Mouse (Mus musculus) midbrain, postnatal 0 days (tissue): ENCODE results near the gene Nrxn3. TPM values are rescaled to one million over a fixed set of nuclear protein-coding genes. Genes with fewer than 3 reads are reported as not detected.

Source experiments
- ATAC-seq: fragments of 200-750 bp; cut with Nextera tagmentation; 2 replicates; pipeline ENCODE4 v1.8.0; 2017; ENCODE audit warnings: moderate number of reproducible peaks, mild to moderate bottlenecking, moderate TSS enrichment, moderate library complexity; ENCODE audit not compliant: low FRiP score
- DNase-seq: peaks from one replicate; pipeline ENCODE4 v3.0.0-alpha.2; 2015; ENCODE audit warnings: low spot score
- H3K27ac ChIP-seq: fragments of 300-500 bp; sonication (generic); 2 replicates; pipeline ENCODE4 v1.5.1; 2014; ENCODE audit warnings: low read depth, mild to moderate bottlenecking, low read length, mixed read lengths
- H3K27me3 ChIP-seq: fragments of 300-500 bp; sonication (generic); 2 replicates; pipeline ENCODE4 v1.6.1; 2014; ENCODE audit warnings: low read length, control low read depth, mixed read lengths; ENCODE audit not compliant: insufficient read depth
- H3K36me3 ChIP-seq: fragments of 300-500 bp; sonication (generic); 2 replicates; pipeline ENCODE4 v1.6.1; 2014; ENCODE audit warnings: low read length, control low read depth, mixed read lengths; ENCODE audit not compliant: insufficient read depth
- H3K4me1 ChIP-seq: fragments of 300-500 bp; sonication (generic); 2 replicates; pipeline ENCODE4 v1.6.1; 2014; ENCODE audit warnings: mild to moderate bottlenecking, control low read depth, antibody characterized with exemption, low read length, mixed read lengths; ENCODE audit not compliant: insufficient read depth
- H3K4me2 ChIP-seq: fragments of 300-500 bp; sonication (generic); 2 replicates; pipeline ENCODE4 v1.6.1; 2014; ENCODE audit warnings: low read depth, mild to moderate bottlenecking, low read length, mixed read lengths; ENCODE audit not compliant: poor library complexity, severe bottlenecking
- H3K4me3 ChIP-seq: fragments of 300-500 bp; sonication (generic); 2 replicates; pipeline ENCODE4 v1.5.1; 2014; ENCODE audit warnings: low read depth, mild to moderate bottlenecking, low read length, moderate library complexity
- H3K9ac ChIP-seq: fragments of 300-500 bp; sonication (generic); replicated peaks from 2 replicates; pipeline ENCODE4 v1.6.1; 2014; ENCODE audit warnings: mild to moderate bottlenecking, low read length, moderate library complexity, mixed read lengths; ENCODE audit not compliant: poor library complexity, severe bottlenecking
- H3K9me3 ChIP-seq: fragments of 300-500 bp; sonication (generic); 2 replicates; pipeline ENCODE4 v1.6.1; 2016; ENCODE audit warnings: low read length, control low read depth
- CTCF ChIP-seq: IDR thresholded peaks from 2 replicates; pipeline ENCODE4 v1.5.1; 2016; ENCODE audit warnings: antibody characterized with exemption, mild to moderate bottlenecking
- WGBS: fragments of 180-500 bp; shearing (Covaris S2); extraction: QIAGEN DNeasy Blood & Tissue Kit; methylation state at CpG from one replicate; pipeline ENCODE4 v1.1.7; 2014; 5-methylcytosine and 5-hydroxymethylcytosine counted together
- polyA plus RNA-seq: library from polyadenylated mRNA; unstranded; fragments of >200 nt; fragmentation: Nextera tagmentation; extraction: Ambion mirVana; gene quantifications from 2 replicates; pipeline ENCODE4 v1.2.1, GENCODE M21; 2015
- total RNA-seq: library from RNA; depleted of rRNA; stranded (reverse); fragments of >200 nt; gene quantifications from 2 replicates; pipeline ENCODE4 v1.2.3, GENCODE M21; 2014

The Nrxn3 gene
- total and polyA plus RNA-seq, 2 experiments from 2014 or later = 80.8 to 88.2 TPM

DNA sequence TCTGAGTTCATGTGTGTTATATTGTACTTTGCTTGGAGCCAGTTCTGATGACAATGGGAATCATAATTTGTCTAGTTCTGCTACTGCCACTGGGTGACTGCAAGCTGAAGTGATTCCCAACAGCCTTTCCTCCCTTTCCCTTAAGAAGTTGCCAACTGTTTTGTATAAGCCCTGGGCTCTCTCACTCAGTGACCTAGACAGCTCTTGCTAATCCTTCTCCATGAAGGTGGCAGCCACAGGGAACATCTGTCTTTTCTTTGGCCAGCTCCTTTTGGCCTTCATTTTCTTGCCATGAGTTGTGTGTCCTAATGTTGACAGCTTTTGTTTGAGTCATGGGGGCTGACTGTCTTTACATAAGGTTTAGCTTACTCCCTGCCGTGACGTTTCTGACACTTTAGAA is 1460.3 kb downstream of the Nrxn3 start:
- ATAC-seq (no peak), DNase-seq (no peak)
- WGBS = 75% methylated on average over 2 of the region's 2 CpGs
- Histone ChIP-seq H3K27ac (no peak overlapping the region), H3K4me2 (no peak overlapping the region), H3K4me3 (no peak overlapping the region), H3K9me3 (no peaks in the 10 kb centered on the region), H3K4me1 (no peaks in the 10 kb centered on the region), H3K9ac (no peak overlapping the region), H3K36me3 (no peaks in the 10 kb centered on the region), H3K27me3 (no peaks in the 10 kb centered on the region)
- no peak for TF ChIP-seq CTCF

DNA sequence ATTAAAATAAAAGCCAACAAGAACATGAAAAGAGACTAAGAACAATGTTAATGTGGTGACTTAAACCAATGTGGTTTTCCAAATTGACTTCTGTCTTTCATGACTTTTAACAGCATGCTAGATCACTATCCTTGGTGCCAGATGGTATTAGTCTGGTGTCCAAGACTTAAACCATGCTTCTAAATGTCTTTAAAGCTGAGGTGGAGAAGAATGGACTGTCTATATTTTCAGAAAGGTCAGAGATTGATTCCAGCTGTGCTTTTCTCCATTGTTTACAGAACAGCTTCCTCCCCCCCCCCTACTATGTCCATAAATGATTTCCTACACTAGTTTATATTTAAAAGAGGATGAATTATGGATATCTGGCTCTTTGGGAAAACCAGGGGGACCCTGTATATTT is 1473.5 kb downstream of the Nrxn3 start:
- H3K9me3 ChIP-seq = no peaks in the 10 kb centered on the region
- H3K9ac ChIP-seq = no peak overlapping the region
- ATAC-seq (no peak), DNase-seq (no peak)
- H3K4me1 ChIP-seq = no peaks in the 10 kb centered on the region
- TF ChIP-seq CTCF = no peak
- no peak overlapping the region for H3K4me3 ChIP-seq
- no peak overlapping the region for H3K27ac ChIP-seq
- H3K4me2 ChIP-seq = no peak overlapping the region
- H3K36me3 ChIP-seq = no peaks in the 10 kb centered on the region
- no peaks in the 10 kb centered on the region for H3K27me3 ChIP-seq

GRCm38 (mm10) chr12:90197994-90198393 is 1475.3 kb downstream of the Nrxn3 start:
- Histone ChIP-seq H3K4me2 (no peak overlapping the region), H3K9ac (no peak overlapping the region), H3K36me3 (no peaks in the 10 kb centered on the region), H3K4me3 (no peak overlapping the region), H3K9me3 (no peaks in the 10 kb centered on the region), H3K27me3 (no peaks in the 10 kb centered on the region), H3K4me1 (no peaks in the 10 kb centered on the region), H3K27ac (no peak overlapping the region)
- ATAC-seq (no peak), DNase-seq (no peak)
- WGBS = 88% methylated on average over 3 of the region's 3 CpGs
- no peak for TF ChIP-seq CTCF

DNA sequence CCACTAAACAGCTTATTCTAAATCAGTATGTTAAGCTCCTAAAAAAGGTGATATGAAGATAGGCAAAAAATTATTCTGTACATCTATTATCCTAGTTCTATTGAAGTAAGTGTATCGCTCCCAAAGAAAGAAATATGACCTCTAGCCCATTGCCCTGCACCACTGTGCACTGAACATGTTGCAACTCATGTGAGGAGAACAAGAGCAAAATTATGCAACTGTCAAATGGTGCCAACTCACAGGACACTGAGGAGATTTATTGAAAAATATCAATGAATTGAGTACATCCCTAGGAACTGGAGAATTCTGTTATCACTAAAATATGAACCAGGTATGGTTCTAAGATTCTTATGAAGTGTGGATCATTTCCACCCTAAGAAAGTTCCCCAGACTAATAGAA is 1479.8 kb downstream of the Nrxn3 start:
- Histone ChIP-seq H3K27me3 (no peaks in the 10 kb centered on the region), H3K4me1 (no peaks in the 10 kb centered on the region), H3K9ac (no peak overlapping the region), H3K4me3 (no peak overlapping the region), H3K4me2 (no peak overlapping the region), H3K36me3 (no peaks in the 10 kb centered on the region), H3K9me3 (no peaks in the 10 kb centered on the region), H3K27ac (no peak overlapping the region)
- no peak for TF ChIP-seq CTCF
- no peak for ATAC-seq
- 100% methylated on average over 1 of the region's 1 CpGs for WGBS
- DNase-seq = no peak

GRCm38 (mm10) chr12:90211410-90211809 is 1488.7 kb downstream of the Nrxn3 start:
- no peaks in the 10 kb centered on the region for H3K27me3 ChIP-seq
- no peak for DNase-seq
- no peak overlapping the region for H3K4me3 ChIP-seq
- no peak for TF ChIP-seq CTCF
- no peaks in the 10 kb centered on the region for H3K4me1 ChIP-seq
- H3K36me3 ChIP-seq = no peaks in the 10 kb centered on the region
- H3K9me3 ChIP-seq = no peaks in the 10 kb centered on the region
- no peak for ATAC-seq
- no peak overlapping the region for H3K27ac ChIP-seq
- 61% methylated on average over 2 of the region's 2 CpGs for WGBS
- no peak overlapping the region for H3K4me2 ChIP-seq
- H3K9ac ChIP-seq = no peak overlapping the region

GRCm38 (mm10) chr12:90217060-90217459 is 1494.4 kb downstream of the Nrxn3 start:
- Histone ChIP-seq H3K4me3 (no peak overlapping the region), H3K4me1 (no peaks in the 10 kb centered on the region), H3K36me3 (no peaks in the 10 kb centered on the region), H3K9me3 (no peaks in the 10 kb centered on the region), H3K27me3 (no peaks in the 10 kb centered on the region), H3K27ac (no peak overlapping the region), H3K9ac (no peak overlapping the region), H3K4me2 (no peak overlapping the region)
- no peak for ATAC-seq
- TF ChIP-seq CTCF = no peak
- no peak for DNase-seq
- WGBS = 93% methylated on average over 6 of the region's 6 CpGs
